Mouse (Mus musculus): ENCODE measurements at regions not wholly inside any gene's neighbourhood (a gene's known extent, or its start where the extent isn't known, plus 50 kb on each side); places are given as distances from the start of the nearest gene placed in this dataset.
A peak's percentile ranks its signal among the peaks of the same experiment; 100 is the strongest.

- DNase-seq (ENCODE audit: low read depth, low spot score): no peak
These were observed 77.8 kb upstream of the Sestd1 start for GRCm38 (mm10) chr2:77358176-77358575.

- DNase-seq (ENCODE audit: low read depth, low spot score): no peak
These were observed 76.4 kb upstream of the Sestd1 start for GRCm38 (mm10) chr2:77356798-77357197.

GRCm38 (mm10) chr2:77351987-77352628, 71.7 kb upstream of the Sestd1 start:
- DNase-seq (ENCODE audit: low read depth, low spot score): no peak

- no peak for DNase-seq (ENCODE audit: low read depth, low spot score)
These were observed 66.6 kb upstream of the Sestd1 start for GRCm38 (mm10) chr2:77347027-77347426.

- peak; percentile 21 for DNase-seq (ENCODE audit: low read depth, low spot score)
These were observed 63.5 kb upstream of the Sestd1 start for GRCm38 (mm10) chr2:77343736-77344440.

GRCm38 (mm10) chr2:77342416-77342815, 62.0 kb upstream of the Sestd1 start:
- no peak for DNase-seq (ENCODE audit: low read depth, low spot score)

GRCm38 (mm10) chr2:77341575-77342332, 61.4 kb upstream of the Sestd1 start:
- DNase-seq (ENCODE audit: low read depth, low spot score): peak; percentile 91

- no peak for DNase-seq (ENCODE audit: low read depth, low spot score)
These were observed 59.7 kb upstream of the Sestd1 start for GRCm38 (mm10) chr2:77340076-77340475.

- DNase-seq (ENCODE audit: low read depth, low spot score): no peak
These were observed 57.5 kb upstream of the Sestd1 start for GRCm38 (mm10) chr2:77337786-77338406.

- no peak for DNase-seq (ENCODE audit: low read depth, low spot score)
These were observed 56.9 kb upstream of the Sestd1 start for GRCm38 (mm10) chr2:77337318-77337717.

GRCm38 (mm10) chr2:77336810-77337209, 56.4 kb upstream of the Sestd1 start:
- DNase-seq (ENCODE audit: low read depth, low spot score): no peak

GRCm38 (mm10) chr2:77334706-77335105, 54.3 kb upstream of the Sestd1 start:
- no peak for DNase-seq (ENCODE audit: low read depth, low spot score)

- DNase-seq (ENCODE audit: low read depth, low spot score): no peak
These were observed 53.1 kb upstream of the Sestd1 start for GRCm38 (mm10) chr2:77333394-77334079.

All from CD4-positive, CD25-positive, alpha-beta regulatory T cell, adult 2 months (primary cell).